Mouse (Mus musculus) stomach, embryonic 16.5 days (tissue): ENCODE results near the gene Gltpd2. TPM values are rescaled to one million over a fixed set of nuclear protein-coding genes. Genes with fewer than 3 reads are reported as not detected.
"Not testable (repeated sequence)": the region's sequence is repeated elsewhere in the genome, so short reads cannot be mapped to it uniquely, and the experiment has no call there.

Experiments used
- ATAC-seq: fragments of 200-750 bp; cut with Nextera tagmentation; 2 replicates; pipeline ENCODE4 v1.8.0; 2017; ENCODE audit warnings: moderate number of reproducible peaks, moderate TSS enrichment; ENCODE audit not compliant: insufficient read depth, low FRiP score
- H3K27ac ChIP-seq: fragments of 300-500 bp; sonication (generic); 2 replicates; pipeline ENCODE4 v1.5.1; 2014; ENCODE audit warnings: low read length
- H3K27me3 ChIP-seq: fragments of 300-500 bp; sonication (generic); 2 replicates; pipeline ENCODE4 v1.6.1; 2014; ENCODE audit warnings: low read length, control low read depth, mixed read lengths; ENCODE audit not compliant: control insufficient read depth, insufficient read depth
- H3K36me3 ChIP-seq: fragments of 300-500 bp; sonication (generic); 2 replicates; pipeline ENCODE4 v1.6.1; 2014; ENCODE audit warnings: low read length; ENCODE audit not compliant: control insufficient read depth, insufficient read depth
- H3K4me1 ChIP-seq: fragments of 300-500 bp; sonication (generic); 2 replicates; pipeline ENCODE4 v1.6.1; 2014; ENCODE audit warnings: low read length, control low read depth, mixed read lengths; ENCODE audit not compliant: control insufficient read depth, insufficient read depth
- H3K4me2 ChIP-seq: fragments of 300-500 bp; sonication (generic); 2 replicates; pipeline ENCODE4 v1.6.1; 2014; ENCODE audit warnings: low read depth, low read length, mixed read lengths
- H3K4me3 ChIP-seq: fragments of 300-500 bp; sonication (generic); replicated peaks from 2 replicates; pipeline ENCODE4 v1.5.1; 2014; ENCODE audit warnings: mild to moderate bottlenecking, low read length
- H3K9ac ChIP-seq: fragments of 300-500 bp; sonication (generic); 2 replicates; pipeline ENCODE4 v1.6.1; 2014; ENCODE audit warnings: low read length
- H3K9me3 ChIP-seq: fragments of 300-500 bp; sonication (generic); replicated peaks from 2 replicates; pipeline ENCODE4 v1.6.1; 2016; ENCODE audit warnings: low read length, control low read depth; ENCODE audit not compliant: control insufficient read depth
- WGBS: fragments of 180-500 bp; shearing (Covaris S2); extraction: QIAGEN DNeasy Blood & Tissue Kit; methylation state at CpG from one replicate; pipeline ENCODE4 v1.1.7; 2014; 5-methylcytosine and 5-hydroxymethylcytosine counted together
- polyA plus RNA-seq: library from polyadenylated mRNA; unstranded; fragments of >200 nt; fragmentation: Nextera tagmentation; extraction: Ambion mirVana; gene quantifications from 2 replicates; pipeline ENCODE4 v1.2.1, GENCODE M21; 2015

Gene Gltpd2
- polyA plus RNA-seq, 1 experiment from 2014 or later = 2.0 TPM

DNA sequence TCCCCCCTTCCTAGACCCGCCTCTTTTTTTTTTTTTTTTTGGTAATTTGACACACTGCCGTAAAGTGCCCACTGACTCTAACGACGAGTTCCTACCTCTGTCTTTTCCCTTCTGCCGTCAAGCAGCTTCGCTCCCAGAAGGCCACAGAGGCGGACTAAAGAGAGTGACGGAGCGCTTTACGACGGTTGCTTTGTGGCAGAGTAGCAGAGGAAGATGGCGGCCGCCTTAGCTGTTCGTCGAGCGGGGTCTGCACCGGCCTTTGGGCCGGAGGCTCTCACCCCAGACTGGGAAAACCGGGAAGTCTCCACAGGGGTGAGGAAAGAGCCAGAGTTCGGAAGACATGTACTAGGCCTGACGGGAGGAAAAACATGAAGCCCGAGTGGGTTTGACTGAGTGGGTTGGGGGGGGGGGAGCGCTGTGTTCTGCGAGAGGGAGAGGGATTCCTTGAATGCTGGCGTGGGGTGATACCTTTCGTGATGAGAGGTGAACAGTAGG is 6.2 kb downstream of the Gltpd2 start, which contains the start of gene Psmb6:
TSS of gene Psmb6 (plus strand) at position 184 of the 495 bp plus-strand sequence.
- no peaks in the 10 kb centered on the region for H3K27me3 ChIP-seq
- H3K4me1 ChIP-seq = peaks cover 9% of the 10 kb centered on the region
- H3K27ac ChIP-seq = no peak within 1 kb of the TSS
- no peaks in the 10 kb centered on the region for H3K9me3 ChIP-seq
- peak within 1 kb of the TSS; percentile 79 for H3K4me2 ChIP-seq
- peaks cover 16% of the 10 kb centered on the region for H3K36me3 ChIP-seq
- H3K9ac ChIP-seq = peak within 1 kb of the TSS; percentile 87
- H3K4me3 ChIP-seq = peak within 1 kb of the TSS; percentile 76
- ATAC-seq = peak; percentile 95
- under 1% methylated on average over 25 of the region's 26 CpGs for WGBS

DNA sequence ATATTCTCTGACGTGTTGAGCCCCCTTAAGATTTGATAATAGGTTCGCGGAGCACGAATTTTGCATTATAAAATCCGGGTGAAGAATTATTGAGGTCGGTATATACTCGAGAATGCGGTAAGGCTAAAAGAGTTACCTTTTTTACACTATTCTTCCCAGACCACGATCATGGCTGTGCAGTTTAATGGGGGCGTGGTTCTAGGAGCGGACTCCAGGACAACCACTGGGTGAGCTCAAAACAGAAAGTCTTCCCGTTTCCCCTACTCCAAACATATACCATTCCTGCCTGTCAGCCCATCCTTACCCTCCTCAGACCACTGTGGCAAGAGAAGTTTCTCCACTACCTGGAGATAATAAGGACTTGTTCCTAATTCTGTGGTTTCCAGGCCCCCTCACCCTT is 6.7 kb downstream of the Gltpd2 start:
- 1% methylated on average over 12 of the region's 12 CpGs for WGBS
- no peaks in the 10 kb centered on the region for H3K9me3 ChIP-seq
- H3K9ac ChIP-seq = peak overlapping the region; percentile 87
- H3K4me2 ChIP-seq = peak overlapping the region; percentile 79
- H3K4me1 ChIP-seq = peaks cover 9% of the 10 kb centered on the region
- no peak for ATAC-seq
- H3K4me3 ChIP-seq = peak overlapping the region; percentile 76
- peaks cover 16% of the 10 kb centered on the region for H3K36me3 ChIP-seq
- no peak overlapping the region for H3K27ac ChIP-seq
- H3K27me3 ChIP-seq = no peaks in the 10 kb centered on the region

DNA sequence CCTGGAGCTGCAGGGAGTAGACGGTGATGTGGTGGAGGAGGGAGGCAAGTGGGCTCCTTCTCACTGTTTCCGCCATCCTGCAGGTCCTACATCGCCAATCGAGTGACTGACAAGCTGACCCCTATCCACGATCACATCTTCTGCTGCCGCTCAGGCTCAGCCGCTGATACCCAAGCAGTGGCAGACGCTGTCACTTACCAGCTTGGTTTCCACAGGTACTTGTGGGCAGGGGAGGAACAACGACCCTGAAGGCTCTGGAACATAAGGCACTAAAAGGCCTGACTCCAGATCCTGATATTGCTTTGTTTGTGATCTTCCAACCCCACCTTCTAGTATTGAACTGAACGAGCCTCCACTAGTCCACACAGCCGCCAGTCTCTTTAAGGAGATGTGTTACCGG is 7.2 kb downstream of the Gltpd2 start:
- Histone ChIP-seq H3K4me3 (peak overlapping the region; percentile 76), H3K36me3 (peaks cover 16% of the 10 kb centered on the region), H3K27me3 (no peaks in the 10 kb centered on the region), H3K9me3 (no peaks in the 10 kb centered on the region), H3K27ac (no peak overlapping the region), H3K4me1 (peaks cover 9% of the 10 kb centered on the region), H3K9ac (peak overlapping the region; percentile 87), H3K4me2 (peak overlapping the region; percentile 79)
- WGBS = 83% methylated on average over 12 of the region's 12 CpGs
- ATAC-seq = no peak

DNA sequence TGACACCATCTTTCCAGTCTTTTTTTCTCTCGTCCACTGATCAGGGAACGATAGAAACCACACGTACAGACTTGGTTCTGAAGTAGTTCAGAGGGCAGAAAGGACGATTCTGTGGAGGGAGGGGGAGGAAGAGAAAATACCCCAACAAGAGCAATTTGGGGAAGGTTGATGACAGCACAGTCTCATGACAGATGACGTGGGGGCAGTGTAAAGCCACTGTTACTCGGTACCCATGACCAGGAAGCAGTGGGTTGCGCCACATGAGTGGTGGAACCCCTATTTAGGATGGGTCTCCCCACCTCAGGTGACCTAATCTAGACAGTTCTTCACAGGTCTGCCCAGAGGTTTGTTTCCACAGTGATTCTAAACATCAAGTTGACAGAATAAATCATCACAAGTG is 9.6 kb downstream of the Gltpd2 start:
- Histone ChIP-seq H3K36me3 (peaks cover 16% of the 10 kb centered on the region), H3K4me2 (no peak overlapping the region), H3K27me3 (no peaks in the 10 kb centered on the region), H3K4me3 (no peak overlapping the region), H3K9ac (no peak overlapping the region), H3K4me1 (peaks cover 9% of the 10 kb centered on the region), H3K9me3 (no peaks in the 10 kb centered on the region), H3K27ac (no peak overlapping the region)
- ATAC-seq = no peak
- 89% methylated on average over 7 of the region's 7 CpGs for WGBS

DNA sequence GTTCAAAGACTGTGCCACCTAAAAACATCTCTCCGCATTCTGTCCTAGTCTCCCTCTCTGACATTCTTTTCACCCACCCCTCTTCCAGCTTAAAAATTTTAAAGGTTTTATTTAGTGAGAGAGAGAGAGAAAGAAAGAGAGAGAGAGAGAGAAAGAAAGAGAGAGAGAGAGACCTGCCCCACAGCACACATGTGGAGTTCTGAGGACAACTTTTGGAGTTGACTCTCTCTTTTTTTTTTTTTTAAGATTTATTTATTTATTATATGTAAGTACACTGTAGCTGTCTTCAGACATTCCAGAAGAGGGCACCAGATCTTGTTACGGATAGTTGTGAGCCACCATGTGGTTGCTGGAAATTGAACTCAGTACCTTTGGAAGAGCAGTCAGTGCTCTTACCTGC is 12.1 kb downstream of the Gltpd2 start:
- not testable (repeated sequence) for H3K27ac ChIP-seq, H3K9me3 ChIP-seq, H3K27me3 ChIP-seq, H3K9ac ChIP-seq, H3K4me2 ChIP-seq, H3K4me3 ChIP-seq, ATAC-seq, H3K4me1 ChIP-seq
- H3K36me3 ChIP-seq = peaks cover 16% of the 10 kb centered on the region
- WGBS = 80% methylated on average over 2 of the region's 2 CpGs

DNA sequence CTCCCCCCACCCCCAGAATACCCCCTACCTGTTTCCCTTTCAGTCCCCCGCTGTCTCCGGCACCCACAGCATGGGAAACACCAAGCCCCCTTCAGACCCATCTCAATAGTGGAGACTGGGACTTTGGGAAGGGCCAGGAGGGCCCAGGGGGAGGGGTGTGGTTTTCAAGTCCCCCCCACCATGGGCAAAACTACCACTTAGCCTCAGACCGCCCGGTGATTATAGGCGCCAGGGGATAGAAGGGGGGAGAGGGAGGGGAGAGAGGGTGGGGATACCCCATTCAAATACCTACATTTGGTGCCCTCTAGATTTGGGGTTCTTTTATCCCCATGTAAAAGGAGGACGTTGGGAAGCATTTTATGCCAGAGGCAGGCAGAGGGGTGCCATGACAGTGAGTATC is 13.8 kb downstream of the Gltpd2 start, which contains the start of gene Gm40193:
TSS of gene Gm40193 (minus strand) at position 101 of the 400 bp plus-strand sequence.
- Histone ChIP-seq H3K9ac (no peak within 1 kb of the TSS), H3K4me1 (no peaks in the 10 kb centered on the region), H3K27ac (no peak within 1 kb of the TSS), H3K27me3 (no peaks in the 10 kb centered on the region), H3K36me3 (peaks cover 5% of the 10 kb centered on the region; the same call in 1 of the 2 replicates), H3K4me3 (no peak within 1 kb of the TSS), H3K9me3 (no peaks in the 10 kb centered on the region), H3K4me2 (no peak within 1 kb of the TSS)
- no peak for ATAC-seq
- 79% methylated on average over 6 of the region's 6 CpGs for WGBS

DNA sequence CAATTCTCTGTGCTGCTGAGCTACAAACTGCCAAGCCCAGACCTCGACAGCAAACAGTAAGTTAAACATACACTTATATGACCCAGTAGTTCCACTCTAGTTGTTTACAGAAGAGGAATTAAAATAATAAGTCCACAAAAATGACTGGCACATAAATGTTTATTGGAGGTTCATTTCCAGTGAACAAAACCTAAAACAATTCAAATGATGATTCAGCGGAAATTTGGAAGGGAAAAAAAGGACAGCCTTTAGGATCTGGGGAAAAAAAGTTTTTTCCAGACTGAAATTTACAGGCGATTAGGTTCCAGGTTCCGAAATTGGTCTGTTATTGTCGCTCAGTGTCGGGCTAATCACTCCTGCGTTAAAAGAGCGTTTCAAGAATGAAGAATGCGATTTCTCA is 20.4 kb downstream of the Gltpd2 start:
- 11% methylated on average over 9 of the region's 9 CpGs for WGBS
- Histone ChIP-seq H3K9me3 (no peaks in the 10 kb centered on the region), H3K9ac (peak overlapping the region; percentile 78), H3K4me1 (peaks cover 7% of the 10 kb centered on the region), H3K36me3 (no peaks in the 10 kb centered on the region), H3K27ac (peak overlapping the region; percentile 71; the same call in 1 of the 2 replicates), H3K4me2 (peak overlapping the region; percentile 82), H3K4me3 (peak overlapping the region; percentile 54), H3K27me3 (no peaks in the 10 kb centered on the region)
- no peak for ATAC-seq

DNA sequence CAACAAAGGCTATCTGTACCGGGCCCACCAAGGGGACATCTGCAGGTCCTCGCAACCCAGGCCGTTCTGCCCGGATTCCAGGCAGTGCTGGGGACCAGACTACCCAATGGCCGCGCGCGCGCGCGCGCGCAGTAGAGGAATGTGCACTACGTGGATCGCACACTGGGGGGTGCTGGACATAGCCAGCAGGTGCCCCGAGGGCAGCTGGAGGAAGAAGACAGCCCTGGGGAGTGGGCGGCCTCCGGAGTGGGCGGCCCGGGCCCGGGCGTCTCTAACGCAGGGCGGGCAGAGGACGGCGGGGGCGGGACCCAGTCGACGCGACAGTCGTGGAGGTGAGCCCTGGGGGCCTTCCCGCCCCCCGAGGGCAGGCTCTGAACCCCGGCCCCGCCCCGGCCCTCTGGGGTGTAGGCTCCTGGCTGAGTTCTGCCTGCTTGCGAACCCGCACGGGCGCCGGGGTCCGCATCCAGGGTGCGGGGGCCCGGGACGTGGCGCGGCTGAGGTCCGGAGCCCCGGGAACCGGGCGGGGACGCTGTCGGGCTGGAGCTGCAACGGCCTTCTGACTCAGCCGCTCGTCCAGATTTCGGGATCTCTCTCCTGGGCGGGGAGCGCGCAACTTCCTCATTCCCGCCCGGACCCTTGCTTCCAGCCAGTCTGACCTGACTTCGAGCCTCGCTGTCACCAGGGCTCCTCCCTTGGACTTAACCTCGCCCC is 21.0 kb downstream of the Gltpd2 start, which contains the start of gene Pld2:
TSS of gene Pld2 (plus strand) at position 188 of the 711 bp plus-strand sequence.
- no peaks in the 10 kb centered on the region for H3K9me3 ChIP-seq
- no peaks in the 10 kb centered on the region for H3K27me3 ChIP-seq
- no peaks in the 10 kb centered on the region for H3K36me3 ChIP-seq
- H3K4me3 ChIP-seq = peak within 1 kb of the TSS; percentile 54
- under 1% methylated on average over 63 of the region's 65 CpGs for WGBS
- H3K4me2 ChIP-seq = peak within 1 kb of the TSS; percentile 82
- H3K27ac ChIP-seq = peak within 1 kb of the TSS; percentile 71
- H3K4me1 ChIP-seq = peaks cover 7% of the 10 kb centered on the region
- peak; percentile 98 for ATAC-seq
- peak within 1 kb of the TSS; percentile 78 for H3K9ac ChIP-seq

DNA sequence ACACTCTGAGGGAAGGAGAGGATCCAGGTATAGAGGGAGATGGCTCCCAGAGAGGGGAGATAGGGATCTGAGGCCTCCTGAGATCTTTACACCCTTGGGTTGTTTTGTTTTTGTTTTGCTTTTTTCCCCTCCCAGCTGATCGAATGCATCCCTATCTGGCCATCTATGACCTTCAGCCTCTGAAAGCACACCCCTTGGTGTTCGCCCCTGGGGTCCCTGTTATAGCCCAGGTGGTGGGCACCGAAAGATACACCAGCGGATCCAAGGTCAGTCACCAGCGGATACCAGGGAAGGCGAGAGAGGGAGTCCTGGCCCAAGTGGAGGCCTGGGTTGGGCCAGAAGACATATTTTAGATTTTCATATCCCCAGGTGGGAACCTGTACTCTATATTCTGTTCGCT is 21.9 kb downstream of the Gltpd2 start:
- 84% methylated on average over 7 of the region's 7 CpGs for WGBS
- Histone ChIP-seq H3K27ac (peak overlapping the region; percentile 71; the same call in 1 of the 2 replicates), H3K4me3 (peak overlapping the region; percentile 54), H3K36me3 (no peaks in the 10 kb centered on the region), H3K4me1 (peaks cover 7% of the 10 kb centered on the region), H3K9me3 (no peaks in the 10 kb centered on the region), H3K27me3 (no peaks in the 10 kb centered on the region), H3K4me2 (peak overlapping the region; percentile 82), H3K9ac (peak overlapping the region; percentile 78)
- ATAC-seq = no peak
